Mouse (Mus musculus): Measurements from ENCODE around the gene Osm. TPM values are rescaled to one million over a fixed set of nuclear protein-coding genes. Genes with fewer than 3 reads are reported as not detected.

Gene Osm
- polyA plus RNA-seq, 1 experiment from 2014 or later, result 0.33 TPM

- H3K9me3 ChIP-seq (replicated peaks; ENCODE audit: control insufficient read depth, low read length), result no peaks in the 10 kb centered on the region
- no peak overlapping the region for H3K9ac ChIP-seq (ENCODE audit: low read length)
- peaks cover 23% of the 10 kb centered on the region for H3K27me3 ChIP-seq (ENCODE audit: control insufficient read depth, insufficient read depth, low read length)
- H3K4me1 ChIP-seq (ENCODE audit: control insufficient read depth, insufficient read depth, low read length), result peaks cover 11% of the 10 kb centered on the region
- WGBS, result 85% methylated on average over 6 of the region's 6 CpGs
- no peak overlapping the region for H3K4me2 ChIP-seq (ENCODE audit: low read depth, low read length)
- no peak for ATAC-seq (replicated peaks; ENCODE audit: extremely low read depth, insufficient read depth, low FRiP score)
- H3K36me3 ChIP-seq (ENCODE audit: control insufficient read depth, insufficient read depth), result no peaks in the 10 kb centered on the region
- no peak overlapping the region for H3K4me3 ChIP-seq (ENCODE audit: low read length)
- H3K27ac ChIP-seq (ENCODE audit: low read length), result no peak overlapping the region
These were observed 32.3 kb downstream of the Osm start for GRCm38 (mm10) chr11:4268500-4268899.

GRCm38 (mm10) chr11:4270744-4271459, 34.7 kb downstream of the Osm start:
- ATAC-seq (replicated peaks; ENCODE audit: extremely low read depth, insufficient read depth, low FRiP score), result peak; percentile 40; the same call in 1 of the 2 replicates
- H3K4me1 ChIP-seq (ENCODE audit: control insufficient read depth, insufficient read depth, low read length), result peaks cover 5% of the 10 kb centered on the region
- peaks cover 11% of the 10 kb centered on the region; the same call in 1 of the 2 replicates for H3K27me3 ChIP-seq (ENCODE audit: control insufficient read depth, insufficient read depth, low read length)
- H3K27ac ChIP-seq (ENCODE audit: low read length), result no peak overlapping the region
- no peak overlapping the region for H3K4me2 ChIP-seq (ENCODE audit: low read depth, low read length)
- WGBS, result 42% methylated on average over 19 of the region's 20 CpGs
- H3K4me3 ChIP-seq (ENCODE audit: low read length), result no peak overlapping the region
- H3K9me3 ChIP-seq (replicated peaks; ENCODE audit: control insufficient read depth, low read length), result no peaks in the 10 kb centered on the region
- H3K36me3 ChIP-seq (ENCODE audit: control insufficient read depth, insufficient read depth), result no peaks in the 10 kb centered on the region
- H3K9ac ChIP-seq (ENCODE audit: low read length), result no peak overlapping the region

GRCm38 (mm10) chr11:4271544-4271943, 35.3 kb downstream of the Osm start:
- ATAC-seq (replicated peaks; ENCODE audit: extremely low read depth, insufficient read depth, low FRiP score), result no peak
- Histone ChIP-seq H3K4me1 (ENCODE audit: control insufficient read depth, insufficient read depth, low read length) (peaks cover 9% of the 10 kb centered on the region), H3K27me3 (ENCODE audit: control insufficient read depth, insufficient read depth, low read length) (peaks cover 11% of the 10 kb centered on the region; the same call in 1 of the 2 replicates), H3K9ac (ENCODE audit: low read length) (no peak overlapping the region), H3K36me3 (ENCODE audit: control insufficient read depth, insufficient read depth) (no peaks in the 10 kb centered on the region), H3K27ac (ENCODE audit: low read length) (no peak overlapping the region), H3K9me3 (replicated peaks; ENCODE audit: control insufficient read depth, low read length) (no peaks in the 10 kb centered on the region), H3K4me3 (ENCODE audit: low read length) (no peak overlapping the region), H3K4me2 (ENCODE audit: low read depth, low read length) (no peak overlapping the region)
- 76% methylated on average over 11 of the region's 11 CpGs for WGBS

DNA sequence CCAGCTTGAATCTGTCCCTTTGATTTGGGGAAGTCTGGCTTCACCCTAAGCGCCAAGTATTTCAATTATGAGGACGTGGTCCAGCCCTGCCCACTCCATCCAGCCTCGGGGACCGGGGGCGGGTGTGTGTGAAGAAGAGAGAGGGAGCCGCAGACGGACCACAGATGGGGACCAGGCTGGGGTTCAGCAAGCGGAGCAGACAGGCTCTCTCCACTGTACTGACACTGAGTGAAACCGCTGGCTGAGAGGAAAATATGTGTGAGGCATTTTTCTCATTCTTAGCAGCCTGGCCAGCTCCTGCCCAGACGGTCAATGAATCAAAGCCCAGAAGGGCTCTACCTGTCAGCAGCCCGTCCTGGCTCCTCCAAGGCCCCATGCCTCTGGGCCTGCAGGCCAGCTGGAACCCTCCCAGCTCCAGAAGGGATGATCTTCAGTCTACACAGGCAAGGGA, 40.2 kb downstream of the Osm start:
- H3K4me2 ChIP-seq (ENCODE audit: low read depth, low read length), result no peak overlapping the region
- 31% methylated on average over 11 of the region's 11 CpGs for WGBS

GRCm38 (mm10) chr11:4279909-4280308, 43.7 kb downstream of the Osm start:
- 52% methylated on average over 7 of the region's 7 CpGs for WGBS
- H3K36me3 ChIP-seq (ENCODE audit: control insufficient read depth, insufficient read depth), result no peaks in the 10 kb centered on the region
- no peak; the same call in 1 of the 2 replicates for ATAC-seq (replicated peaks; ENCODE audit: extremely low read depth, insufficient read depth, low FRiP score)
- H3K27me3 ChIP-seq (ENCODE audit: control insufficient read depth, insufficient read depth, low read length), result no peaks in the 10 kb centered on the region
- no peak overlapping the region for H3K4me2 ChIP-seq (ENCODE audit: low read depth, low read length)
- no peaks in the 10 kb centered on the region for H3K9me3 ChIP-seq (replicated peaks; ENCODE audit: control insufficient read depth, low read length)
- H3K9ac ChIP-seq (ENCODE audit: low read length), result peak overlapping the region; percentile 22; the same call in 1 of the 2 replicates
- no peak overlapping the region for H3K4me3 ChIP-seq (ENCODE audit: low read length)
- H3K4me1 ChIP-seq (ENCODE audit: control insufficient read depth, insufficient read depth, low read length), result peaks cover 17% of the 10 kb centered on the region
- H3K27ac ChIP-seq (ENCODE audit: low read length), result no peak overlapping the region

More for the DNA sequence above, 40.2 kb downstream of the Osm start:
- Histone ChIP-seq H3K27me3 (ENCODE audit: control insufficient read depth, insufficient read depth, low read length) (no peaks in the 10 kb centered on the region), H3K9ac (ENCODE audit: low read length) (no peak overlapping the region), H3K36me3 (ENCODE audit: control insufficient read depth, insufficient read depth) (no peaks in the 10 kb centered on the region), H3K4me3 (ENCODE audit: low read length) (no peak overlapping the region), H3K9me3 (replicated peaks; ENCODE audit: control insufficient read depth, low read length) (no peaks in the 10 kb centered on the region), H3K4me1 (ENCODE audit: control insufficient read depth, insufficient read depth, low read length) (peaks cover 9% of the 10 kb centered on the region), H3K27ac (ENCODE audit: low read length) (no peak overlapping the region)
- ATAC-seq (replicated peaks; ENCODE audit: extremely low read depth, insufficient read depth, low FRiP score), result peak; percentile 54

GRCm38 (mm10) chr11:4281852-4282251, 45.6 kb downstream of the Osm start:
- H3K9ac ChIP-seq (ENCODE audit: low read length), result no peak overlapping the region
- no peak overlapping the region for H3K4me3 ChIP-seq (ENCODE audit: low read length)
- no peaks in the 10 kb centered on the region for H3K9me3 ChIP-seq (replicated peaks; ENCODE audit: control insufficient read depth, low read length)
- H3K36me3 ChIP-seq (ENCODE audit: control insufficient read depth, insufficient read depth), result no peaks in the 10 kb centered on the region
- no peaks in the 10 kb centered on the region for H3K27me3 ChIP-seq (ENCODE audit: control insufficient read depth, insufficient read depth, low read length)
- ATAC-seq (replicated peaks; ENCODE audit: extremely low read depth, insufficient read depth, low FRiP score), result no peak
- no peak overlapping the region for H3K27ac ChIP-seq (ENCODE audit: low read length)
- peaks cover 18% of the 10 kb centered on the region for H3K4me1 ChIP-seq (ENCODE audit: control insufficient read depth, insufficient read depth, low read length)
- H3K4me2 ChIP-seq (ENCODE audit: low read depth, low read length), result no peak overlapping the region
- WGBS, result 66% methylated on average over 6 of the region's 6 CpGs

DNA sequence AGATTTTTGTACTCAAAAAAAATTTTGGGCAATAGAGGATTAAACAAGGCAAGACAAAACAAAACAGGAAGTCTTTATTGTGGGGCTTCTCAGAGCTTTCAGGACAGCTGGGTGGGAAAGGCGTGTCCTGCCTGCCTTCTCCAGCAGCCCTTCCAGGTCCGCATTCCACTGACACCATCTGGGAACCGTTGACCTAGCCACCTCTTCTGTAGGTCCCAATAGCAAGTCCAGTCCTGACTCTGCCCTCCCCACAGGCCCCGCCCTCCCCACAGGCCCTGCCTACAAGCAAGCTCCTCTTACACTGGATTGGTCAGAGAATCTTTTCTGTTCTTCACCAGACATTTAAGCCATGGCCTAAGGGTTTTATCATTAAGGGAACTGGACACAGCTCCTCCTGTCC, 47.4 kb downstream of the Osm start:
- H3K9me3 ChIP-seq (replicated peaks; ENCODE audit: control insufficient read depth, low read length), result no peaks in the 10 kb centered on the region
- 26% methylated on average over 4 of the region's 4 CpGs for WGBS
- ATAC-seq (replicated peaks; ENCODE audit: extremely low read depth, insufficient read depth, low FRiP score), result peak; percentile 30; the same call in 1 of the 2 replicates

GRCm38 (mm10) chr11:4289280-4289679, 53.1 kb downstream of the Osm start:
- no peaks in the 10 kb centered on the region for H3K36me3 ChIP-seq (ENCODE audit: control insufficient read depth, insufficient read depth)

More for the DNA sequence above, 47.4 kb downstream of the Osm start:
- no peak overlapping the region for H3K9ac ChIP-seq (ENCODE audit: low read length)
- H3K27me3 ChIP-seq (ENCODE audit: control insufficient read depth, insufficient read depth, low read length), result no peaks in the 10 kb centered on the region
- no peaks in the 10 kb centered on the region for H3K36me3 ChIP-seq (ENCODE audit: control insufficient read depth, insufficient read depth)
- no peak overlapping the region for H3K4me2 ChIP-seq (ENCODE audit: low read depth, low read length)
- H3K4me1 ChIP-seq (ENCODE audit: control insufficient read depth, insufficient read depth, low read length), result peaks cover 18% of the 10 kb centered on the region
- H3K27ac ChIP-seq (ENCODE audit: low read length), result no peak overlapping the region
- H3K4me3 ChIP-seq (ENCODE audit: low read length), result no peak overlapping the region

More at GRCm38 (mm10) chr11:4289280-4289679, 53.1 kb downstream of the Osm start:
- Histone ChIP-seq H3K9me3 (replicated peaks; ENCODE audit: control insufficient read depth, low read length) (no peaks in the 10 kb centered on the region), H3K4me2 (ENCODE audit: low read depth, low read length) (no peak overlapping the region), H3K4me1 (ENCODE audit: control insufficient read depth, insufficient read depth, low read length) (peaks cover 27% of the 10 kb centered on the region), H3K9ac (ENCODE audit: low read length) (no peak overlapping the region), H3K27ac (ENCODE audit: low read length) (peak overlapping the region; percentile 41; the same call in 1 of the 2 replicates), H3K27me3 (ENCODE audit: control insufficient read depth, insufficient read depth, low read length) (no peaks in the 10 kb centered on the region), H3K4me3 (ENCODE audit: low read length) (no peak overlapping the region)
- 65% methylated on average over 3 of the region's 3 CpGs for WGBS
- ATAC-seq (replicated peaks; ENCODE audit: extremely low read depth, insufficient read depth, low FRiP score), result no peak
